Mouse (Mus musculus): ENCODE measurements around the gene Washc2. TPM values are rescaled to one million over a fixed set of nuclear protein-coding genes. Genes with fewer than 3 reads are reported as not detected.

The Washc2 gene
- 81.6 TPM for polyA plus RNA-seq (2017; shearing (Covaris generic))

DNA sequence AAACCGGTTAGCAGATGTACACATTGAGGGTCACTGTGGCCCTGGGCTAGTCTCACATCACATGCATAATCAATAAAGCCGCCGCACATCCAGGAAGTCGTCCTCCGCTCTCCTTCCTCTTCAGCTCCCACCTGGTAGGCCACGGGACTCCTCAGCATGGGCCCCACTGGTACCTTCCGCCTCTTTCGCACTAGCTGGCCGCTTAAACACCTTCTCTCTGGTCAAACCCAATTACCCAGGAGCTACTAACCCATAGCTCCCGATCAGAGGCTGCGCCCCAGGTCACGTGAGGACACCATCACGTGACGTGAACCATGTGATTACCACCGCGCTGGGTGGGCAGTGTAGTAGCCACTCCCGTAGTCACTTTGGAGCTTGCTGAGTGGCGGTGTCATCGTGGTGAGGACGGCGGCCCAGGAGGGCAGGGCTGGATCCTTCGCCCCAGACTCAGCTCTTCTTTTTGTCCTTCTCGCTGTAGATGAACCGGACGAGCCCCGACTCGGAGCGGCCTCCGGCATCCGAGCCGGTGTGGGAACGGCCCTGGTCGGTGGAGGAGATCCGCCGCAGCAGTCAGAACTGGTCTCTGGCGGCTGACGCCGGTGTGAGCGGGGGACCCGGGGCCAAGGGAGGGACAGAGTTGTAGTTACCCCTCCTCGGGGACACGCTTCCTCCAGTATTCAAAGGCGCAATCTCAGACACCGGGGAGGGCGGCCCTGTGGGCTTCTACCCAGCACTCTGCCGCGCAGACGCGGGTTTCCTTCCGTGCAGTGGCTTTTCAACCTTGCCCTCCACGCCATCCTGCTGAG lies at the start of gene Washc2:
Gene Washc2, plus strand, starts transcription at position 310 of the 806 bp plus-strand sequence.

GRCm38 (mm10) chr6:116193394-116194393 lies 14.1 kb upstream of the Washc2 start, which contains the start of gene Tmcc1:
Gene Tmcc1 (minus strand): TSS chr6:116193486.

GRCm38 (mm10) chr6:116264018-116264651 lies 56.3 kb downstream of the Washc2 start, which contains the start of gene Zfand4:
Gene Zfand4 (plus strand): TSS chr6:116264222.

Other genes starting within 250 kb of the Washc2 start
- gene Plxnd1, start 213.0 kb upstream of the Washc2 start, polyA plus RNA-seq (2017; shearing (Covaris generic)) = 1.2 TPM
- 18.1 TPM for gene Tmcc1, start 14.6 kb upstream of the Washc2 start, polyA plus RNA-seq (2017; shearing (Covaris generic))
- gene Zfand4, start 56.2 kb downstream of the Washc2 start, polyA plus RNA-seq (2017; shearing (Covaris generic)) = 0.82 TPM
- gene March8, start 130.0 kb downstream of the Washc2 start, polyA plus RNA-seq (2017; shearing (Covaris generic)) = not detected

Data from naive thymus-derived CD4-positive, alpha-beta T cell, adult 5 months (primary cell).